Comparison of ENCODE assay signal across 20 mouse cellular contexts in genomic region chr2:127506131-127506632, GRCm38 (mm10). TPM values are rescaled to one million over a fixed set of nuclear protein-coding genes. Genes with fewer than 3 reads are reported as not detected.
DNase-seq lines count a peak whose midpoint lies in the region; ATAC-seq and TF ChIP-seq lines count a peak whose summit lies in the region.
"Had no signal": no experiment of that assay in that cellular context is flagged by ENCODE, and none has a peak within 500 bp of the region (broad histone marks: within the 10 kb centered on the region; RNA-seq: fewer than 3 reads in every experiment).

No protein-coding gene starts in this region.

- ATAC-seq in megakaryocyte, adult 5-6 weeks (ENCODE audit: poor library complexity, severe bottlenecking) = peak; percentile 74
- ATAC-seq: activated CD4-positive, CD25-positive, alpha-beta regulatory T cell, adult 4 months; forebrain, postnatal 0 days had no signal

- intact Hi-C loops in gastrocnemius, adult 2 months (cut with DNase I) = loop anchor here (10.0 kb wide), 1 partner anchor 159 kb away; no protein-coding TSS in a partner anchor

- no peak overlapping the region for H3K27ac ChIP-seq in gastrocnemius, adult 2 months
- H3K27ac ChIP-seq: heart, adult 2 months; hindbrain, embryonic 12.5 days; kidney, embryonic 15.5 days; liver, embryonic 13.5 days; midbrain, embryonic 13.5 days had no signal

- no peak overlapping the region for H3K4me3 ChIP-seq in gastrocnemius, adult 2 months
- H3K4me3 ChIP-seq: erythroblast, embryonic 14.5 days; heart, adult 2 months; hindbrain, embryonic 12.5 days; kidney, embryonic 15.5 days; liver, embryonic 13.5 days; midbrain, embryonic 13.5 days had no signal

- TF ChIP-seq CTCF in gastrocnemius, adult 2 months (IDR thresholded peaks at IDR 0.05) = no peak

- DNase-seq in gastrocnemius, adult 2 months = peak; percentile 11
- DNase-seq in gastrocnemius, adult 8-10 months (ENCODE audit: low spot score in 2 of 2) = no peak
- peak; percentile 63 for DNase-seq in urinary bladder, postnatal 14 days (ENCODE audit: low spot score)
- no peak for DNase-seq in urinary bladder, postnatal 25 days (ENCODE audit: low spot score)
- no peak for DNase-seq in frontal cortex, adult 2 months (ENCODE audit: extremely low spot score in 1 of 2, low spot score in 1 of 2)
- no peak for DNase-seq in gastrocnemius, postnatal 10 days
- no peak for DNase-seq in frontal cortex, postnatal 25 days (ENCODE audit: low spot score in 2 of 2)
- DNase-seq: adrenal gland, postnatal 36 days; cerebellum, postnatal 36 days; forebrain, postnatal 0 days; heart, adult 2 months; liver, embryonic 13.5 days; right cerebral cortex, postnatal 14 days; thymus, adult 2 months had no signal

RNA-seq across cellular contexts. Expression of gene Kcnip3, which starts 15.7 kb away (rescaled TPM):
- total RNA-seq in gastrocnemius, adult 2 months (2021) = under 1 TPM; 0.28 to 0.31 TPM
- under 1 TPM; 0.15 to 0.47 (median 0.24) TPM for total RNA-seq in gastrocnemius, adult 8-10 months (2022)
- total RNA-seq in megakaryocyte, adult 5-6 weeks (2015) = 3.5 and 3.6 TPM in 2 replicates
- total RNA-seq in megakaryocyte, adult 5-6 weeks (2017) = 0.62 and 2.2 TPM in 2 replicates
- polyA plus RNA-seq in frontal cortex, adult 2 months (2012; rRNA removed) = 87.8 and 92.9 TPM in 2 replicates
- total RNA-seq in gastrocnemius, postnatal 10 days (2021) = under 1 TPM; 0.49 to 0.59 TPM

RNA-seq across cellular contexts. Expression of gene Prom2, which starts 35.1 kb away (rescaled TPM):
- total RNA-seq in gastrocnemius, adult 2 months (2021) = not detected
- total RNA-seq in gastrocnemius, adult 8-10 months (2022) = not detected
- not detected in 2 replicates for total RNA-seq in megakaryocyte, adult 5-6 weeks (2015)
- total RNA-seq in megakaryocyte, adult 5-6 weeks (2017) = 0.12 TPM in 1 of 2 replicates, not detected in the other
- polyA plus RNA-seq in frontal cortex, adult 2 months (2012; rRNA removed) = 0.29 and 0.50 TPM in 2 replicates
- not detected for total RNA-seq in gastrocnemius, postnatal 10 days (2021)
- total RNA-seq: forebrain, postnatal 0 days; heart, adult 2 months had no signal
- polyA plus RNA-seq: activated CD4-positive, CD25-positive, alpha-beta regulatory T cell, adult 4 months; erythroblast, embryonic 14.5 days; forebrain, postnatal 0 days; liver, embryonic 13.5 days; midbrain, embryonic 13.5 days had no signal

Comparison
In these comparisons a context has a peak if more than half of its experiments do, and no peak if none do; other contexts are left out.
1. DNase-seq: peak in gastrocnemius, adult 2 months (single experiment) and urinary bladder, postnatal 14 days (single experiment); none in gastrocnemius, adult 8-10 months (0 of 2), urinary bladder, postnatal 25 days (single experiment), frontal cortex, adult 2 months (0 of 2), gastrocnemius, postnatal 10 days (single experiment) and frontal cortex, postnatal 25 days (0 of 2).